Mouse (Mus musculus) embryonic facial prominence, embryonic 12.5 days (tissue): Measurements from ENCODE around the gene Slc16a14. TPM values are rescaled to one million over a fixed set of nuclear protein-coding genes. Genes with fewer than 3 reads are reported as not detected.

ENCODE experiments used
- ATAC-seq: fragments of 200-750 bp; cut with Nextera tagmentation; 2 replicates; pipeline ENCODE4 v1.8.0; 2017; ENCODE audit not compliant: insufficient number of reproducible peaks, insufficient read depth, low FRiP score, low TSS enrichment
- H3K27ac ChIP-seq: fragments of 300-500 bp; sonication (generic); 2 replicates; pipeline ENCODE4 v1.5.1; 2016; ENCODE audit warnings: mild to moderate bottlenecking
- H3K27me3 ChIP-seq: fragments of 300-500 bp; sonication (generic); 2 replicates; pipeline ENCODE4 v1.6.1; 2016; ENCODE audit warnings: mild to moderate bottlenecking, moderate library complexity
- H3K36me3 ChIP-seq: fragments of 300-500 bp; sonication (generic); 2 replicates; pipeline ENCODE4 v1.6.1; 2016; ENCODE audit warnings: mild to moderate bottlenecking
- H3K4me1 ChIP-seq: fragments of 300-500 bp; sonication (generic); 2 replicates; pipeline ENCODE4 v1.6.1; 2016
- H3K4me2 ChIP-seq: fragments of 300-500 bp; sonication (generic); replicated peaks from 2 replicates; pipeline ENCODE4 v1.6.1; 2016; ENCODE audit warnings: mild to moderate bottlenecking, moderate library complexity
- H3K4me3 ChIP-seq: fragments of 300-500 bp; sonication (generic); 2 replicates; pipeline ENCODE4 v1.5.1; 2016; ENCODE audit warnings: mild to moderate bottlenecking
- H3K9ac ChIP-seq: fragments of 300-500 bp; sonication (generic); 2 replicates; pipeline ENCODE4 v1.6.1; 2016; ENCODE audit warnings: mild to moderate bottlenecking, moderate library complexity
- H3K9me3 ChIP-seq: fragments of 300-500 bp; sonication (generic); 2 replicates; pipeline ENCODE4 v1.6.1; 2016; ENCODE audit warnings: mild to moderate bottlenecking, moderate library complexity
- WGBS: fragments of 180-500 bp; shearing (Covaris S2); methylation state at CpG from one replicate; pipeline ENCODE4 v1.1.7; 2016; 5-methylcytosine and 5-hydroxymethylcytosine counted together
- polyA plus RNA-seq: library from polyadenylated mRNA; unstranded; fragments of >200 nt; fragmentation: Nextera tagmentation; extraction: Ambion mirVana; gene quantifications from 2 replicates; pipeline ENCODE4 v1.2.1, GENCODE M21; 2016

Slc16a14 gene
- polyA plus RNA-seq, 1 experiment from 2014 or later: 0.75 TPM

- 77% methylated on average over 10 of the region's 10 CpGs for WGBS
- Histone ChIP-seq H3K36me3 (no peaks in the 10 kb centered on the region), H3K4me3 (no peak overlapping the region), H3K9me3 (no peaks in the 10 kb centered on the region), H3K4me2 (no peak overlapping the region), H3K9ac (no peak overlapping the region), H3K27me3 (no peaks in the 10 kb centered on the region), H3K4me1 (0 out of 2 replicates have a peak, but pooled peaks cover 6% of the 10 kb centered on the region), H3K27ac (no peak overlapping the region)
- ATAC-seq: no peak
Measured at GRCm38 (mm10) chr1:84860360-84861254, 74.3 kb downstream of the Slc16a14 start.

- Histone ChIP-seq H3K9ac (no peak overlapping the region), H3K4me1 (0 out of 2 replicates have a peak, but pooled peaks cover 3% of the 10 kb centered on the region), H3K9me3 (no peaks in the 10 kb centered on the region), H3K36me3 (no peaks in the 10 kb centered on the region), H3K27me3 (no peaks in the 10 kb centered on the region), H3K4me3 (no peak overlapping the region), H3K4me2 (no peak overlapping the region), H3K27ac (no peak overlapping the region)
- 94% methylated on average over 6 of the region's 6 CpGs for WGBS
- ATAC-seq: no peak
Measured at GRCm38 (mm10) chr1:84859597-84859996, 75.3 kb downstream of the Slc16a14 start.

Other genes with a start within 250 kb of the Slc16a14 start
- gene Dner, start 238.9 kb downstream of the Slc16a14 start, polyA plus RNA-seq: 9.0 TPM in 2 replicates
- 7.7 and 9.1 TPM in 2 replicates for gene Fbxo36, start 95.3 kb downstream of the Slc16a14 start, polyA plus RNA-seq
- gene Trip12, start 94.6 kb downstream of the Slc16a14 start, polyA plus RNA-seq: 83.1 and 85.8 TPM in 2 replicates
- gene Gm10553, start 165.0 kb upstream of the Slc16a14 start, polyA plus RNA-seq: not detected in 2 replicates
- gene A530032D15Rik, start 174.7 kb upstream of the Slc16a14 start, polyA plus RNA-seq: not detected in 2 replicates